Comparison of ENCODE assay signal across 10 mouse cellular contexts in genomic region chr13:37895564-37896254, GRCm38 (mm10).
DNase-seq lines count a peak whose midpoint lies in the region; ATAC-seq and TF ChIP-seq lines count a peak whose summit lies in the region.
"Had no signal": no experiment of that assay in that cellular context is flagged by ENCODE, and none has a peak within 500 bp of the region (broad histone marks: within the 10 kb centered on the region; RNA-seq: fewer than 3 reads in every experiment).

No protein-coding gene starts in this region.

- no peak for TF ChIP-seq EP300 in liver, embryonic 14.5 days (IDR thresholded peaks at IDR 0.05; ENCODE audit: low read depth)

- H3K9me3 ChIP-seq in liver, embryonic 14.5 days (ENCODE audit: control insufficient read depth, low read length) = no peaks in the 10 kb centered on the region

- H3K27me3 ChIP-seq in liver, embryonic 14.5 days (ENCODE audit: control insufficient read depth, insufficient read depth, low read length) = no peaks in the 10 kb centered on the region

- no peak overlapping the region for H3K9ac ChIP-seq in liver, embryonic 14.5 days (replicated peaks)

- H3K4me3 ChIP-seq in liver, embryonic 14.5 days (ENCODE audit: insufficient read depth in 1 of 2, low read depth in 2 of 2, low read length in 2 of 2) = no peak overlapping the region

- 0 out of 2 replicates have a peak, but pooled peaks have one; percentile 26 for ATAC-seq in liver, embryonic 14.5 days (ENCODE audit: insufficient read depth)

- peaks cover 3 to 8% of the 10 kb centered on the region in 2 experiments; a peak in 1 of 4 replicates for H3K4me1 ChIP-seq in liver, embryonic 14.5 days (replicated peaks; ENCODE audit: control insufficient read depth in 2 of 2, insufficient read depth in 2 of 2, low read length in 1 of 2)

- 53% methylated on average over 6 of the region's 6 CpGs for WGBS in liver, embryonic 14.5 days (ENCODE audit: insufficient replicate concordance)

- peaks cover 56% of the 10 kb centered on the region for H3K36me3 ChIP-seq in liver, embryonic 14.5 days (replicated peaks; ENCODE audit: control insufficient read depth, insufficient read depth, low read depth)

- no peak overlapping the region for H3K4me2 ChIP-seq in liver, embryonic 14.5 days (ENCODE audit: low read depth)

- H3K27ac ChIP-seq in liver, embryonic 14.5 days = no peak overlapping the region
- H3K27ac ChIP-seq: macrophage had no signal

- no peak for TF ChIP-seq CTCF in liver, embryonic 14.5 days (IDR thresholded peaks at IDR 0.05; ENCODE audit: low read depth)

- DNase-seq in lung, adult 18-20 months = peak; percentile 56 to 71
- DNase-seq in lung, postnatal 10 days = no peak
- peak; percentile 74 for DNase-seq in kidney, adult 11 months
- DNase-seq in liver, embryonic 14.5 days (ENCODE audit: low read depth in 3 of 3, low spot score in 3 of 3) = no peak
- peak; percentile 24 for DNase-seq in yolk sac, embryonic 10.5 days (ENCODE audit: low spot score)
- no peak for DNase-seq in layer of hippocampus, adult 18-20 months (ENCODE audit: low spot score in 2 of 2)
- no peak for DNase-seq in frontal cortex, postnatal 25 days (ENCODE audit: low spot score in 2 of 2)
- DNase-seq: adrenal gland, adult 8-10 months; cerebellum, adult 11 months had no signal

Comparison
In these comparisons a context has a peak if more than half of its experiments do, and no peak if none do; other contexts are left out.
1. DNase-seq: peak in lung, adult 18-20 months (2 of 2), kidney, adult 11 months (single experiment) and yolk sac, embryonic 10.5 days (single experiment); none in lung, postnatal 10 days (single experiment), liver, embryonic 14.5 days (0 of 3), layer of hippocampus, adult 18-20 months (0 of 2) and frontal cortex, postnatal 25 days (0 of 2).